Mouse (Mus musculus): Measurements from ENCODE around the gene Tmem217.

DNA sequence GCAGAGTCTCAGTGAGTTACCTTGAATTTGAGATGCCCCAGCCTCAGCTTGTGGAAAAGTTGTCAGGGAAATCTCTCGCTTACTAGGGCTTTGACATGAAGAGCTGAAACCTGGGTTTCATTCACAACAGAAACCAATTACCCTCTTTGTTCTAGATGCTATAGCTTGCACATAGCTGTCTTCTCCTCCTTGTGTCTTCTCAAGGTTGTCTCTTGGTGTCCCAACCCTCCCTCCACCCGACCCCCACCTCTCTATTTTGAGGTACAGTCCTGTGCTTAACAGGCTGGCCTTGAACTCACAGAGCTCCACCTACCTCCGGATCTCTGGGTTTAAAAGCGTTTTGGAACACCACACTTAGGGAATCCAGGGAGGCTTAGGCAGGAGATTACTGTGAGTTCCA is 75.7 kb downstream of the Tmem217 start:
- TF ChIP-seq USF1 (IDR thresholded peaks at IDR 0.05; ENCODE audit: low read depth) (no peak), E2F4 (IDR thresholded peaks at IDR 0.05; ENCODE audit: insufficient read depth) (no peak), MAX (IDR thresholded peaks at IDR 0.05; ENCODE audit: low read depth) (no peak), POLR2A (IDR thresholded peaks at IDR 0.05; ENCODE audit: insufficient read length, low read depth) (no peak), SRF (IDR thresholded peaks at IDR 0.05; ENCODE audit: control insufficient read depth, insufficient read length, low read depth) (no peak)

All from myocyte (in vitro differentiated cells).